Mouse (Mus musculus) forebrain, embryonic 13.5 days (tissue): ENCODE measurements at regions not wholly inside any gene's neighbourhood (a gene's known extent, or its start where the extent isn't known, plus 50 kb on each side); places are given as distances from the start of the nearest gene placed in this dataset.
A peak's percentile ranks its signal among the peaks of the same experiment; 100 is the strongest.

ENCODE experiments used
- ATAC-seq: fragments of 200-750 bp; cut with Nextera tagmentation; 2 replicates; pipeline ENCODE4 v1.8.0; 2017
- H3K27ac ChIP-seq: fragments of 300-500 bp; sonication (generic); 2 replicates; pipeline ENCODE4 v1.5.1; 2015; ENCODE audit warnings: inconsistent platforms, mild to moderate bottlenecking, moderate library complexity
- H3K27me3 ChIP-seq: fragments of 300-500 bp; sonication (generic); 2 replicates; pipeline ENCODE4 v1.6.1; 2015; ENCODE audit warnings: mild to moderate bottlenecking, inconsistent platforms
- H3K36me3 ChIP-seq: fragments of 300-500 bp; sonication (generic); 2 replicates; pipeline ENCODE4 v1.6.1; 2015; ENCODE audit warnings: mild to moderate bottlenecking, inconsistent platforms; ENCODE audit not compliant: poor library complexity, severe bottlenecking
- H3K4me1 ChIP-seq: fragments of 300-500 bp; sonication (generic); 2 replicates; pipeline ENCODE4 v1.6.1; 2015; ENCODE audit warnings: inconsistent platforms
- H3K4me2 ChIP-seq: fragments of 300-500 bp; sonication (generic); 2 replicates; pipeline ENCODE4 v1.6.1; 2015; ENCODE audit warnings: inconsistent platforms, mild to moderate bottlenecking, moderate library complexity
- H3K4me3 ChIP-seq: fragments of 300-500 bp; sonication (generic); 2 replicates; pipeline ENCODE4 v1.5.1; 2015; ENCODE audit warnings: mild to moderate bottlenecking, inconsistent platforms
- H3K9ac ChIP-seq: fragments of 300-500 bp; sonication (generic); 2 replicates; pipeline ENCODE4 v1.6.1; 2015; ENCODE audit warnings: mild to moderate bottlenecking, inconsistent platforms
- H3K9me3 ChIP-seq: fragments of 300-500 bp; sonication (generic); replicated peaks from 2 replicates; pipeline ENCODE4 v1.6.1; 2016; ENCODE audit warnings: inconsistent platforms
- WGBS: fragments of 180-500 bp; shearing (Covaris S2); methylation state at CpG from one replicate; pipeline ENCODE4 v1.1.7; 2015; 5-methylcytosine and 5-hydroxymethylcytosine counted together

GRCm38 (mm10) chr1:78945588-78945987 is 129.0 kb downstream of the Kcne4 start:
- Histone ChIP-seq H3K4me3 (no peak overlapping the region), H3K4me1 (no peaks in the 10 kb centered on the region), H3K4me2 (no peak overlapping the region), H3K9me3 (no peaks in the 10 kb centered on the region), H3K27me3 (no peaks in the 10 kb centered on the region), H3K36me3 (no peaks in the 10 kb centered on the region), H3K9ac (no peak overlapping the region), H3K27ac (no peak overlapping the region)
- ATAC-seq: no peak
- 97% methylated on average over 2 of the region's 2 CpGs for WGBS

GRCm38 (mm10) chr1:78980051-78980450 is 163.5 kb downstream of the Kcne4 start:
- H3K4me3 ChIP-seq: no peak overlapping the region
- 72% methylated on average over 4 of the region's 4 CpGs for WGBS

More at GRCm38 (mm10) chr1:78980051-78980450, 163.5 kb downstream of the Kcne4 start:
- Histone ChIP-seq H3K27ac (no peak overlapping the region), H3K9ac (no peak overlapping the region), H3K4me2 (no peak overlapping the region), H3K27me3 (no peaks in the 10 kb centered on the region), H3K9me3 (no peaks in the 10 kb centered on the region), H3K4me1 (no peaks in the 10 kb centered on the region), H3K36me3 (no peaks in the 10 kb centered on the region)
- peak; percentile 86 for ATAC-seq
